Mouse (Mus musculus): ENCODE results near the gene Lima1.
"Not testable (repeated sequence)": the region's sequence is repeated elsewhere in the genome, so short reads cannot be mapped to it uniquely, and the experiment has no call there.

Gene Lima1

DNA sequence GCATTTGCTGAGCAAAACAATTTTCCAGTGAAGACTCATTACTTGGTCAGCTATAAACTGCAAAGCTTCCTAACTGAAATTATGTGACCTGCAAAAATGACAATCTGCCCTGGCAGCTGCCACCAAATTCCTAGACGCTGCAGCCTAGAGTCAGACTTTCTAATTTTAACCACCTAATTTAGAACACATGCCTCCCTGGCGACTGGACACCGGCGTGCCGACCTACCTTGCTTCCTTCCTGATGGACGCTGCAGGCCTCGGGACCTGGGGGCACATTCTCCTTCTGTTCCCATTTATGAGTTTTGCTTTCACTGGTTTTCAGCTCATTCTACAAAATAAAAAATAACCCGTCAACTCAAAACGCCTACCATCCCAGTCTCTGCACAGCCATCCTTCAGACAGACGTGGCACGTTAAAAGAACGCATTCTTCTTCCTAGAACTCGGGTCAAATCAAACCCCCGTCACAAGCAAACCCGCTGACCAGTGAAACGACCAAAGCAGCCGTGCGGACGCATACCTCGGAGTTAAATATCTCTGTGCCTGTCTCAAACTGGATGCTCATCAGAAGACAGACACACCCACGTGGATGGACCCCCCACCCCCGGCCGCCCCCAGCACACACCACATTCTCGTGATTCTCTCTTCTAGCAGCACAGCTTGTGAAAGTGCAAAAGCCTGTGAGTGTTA is 73.2 kb downstream of the Lima1 start:
- no peak for DNase-seq

DNA sequence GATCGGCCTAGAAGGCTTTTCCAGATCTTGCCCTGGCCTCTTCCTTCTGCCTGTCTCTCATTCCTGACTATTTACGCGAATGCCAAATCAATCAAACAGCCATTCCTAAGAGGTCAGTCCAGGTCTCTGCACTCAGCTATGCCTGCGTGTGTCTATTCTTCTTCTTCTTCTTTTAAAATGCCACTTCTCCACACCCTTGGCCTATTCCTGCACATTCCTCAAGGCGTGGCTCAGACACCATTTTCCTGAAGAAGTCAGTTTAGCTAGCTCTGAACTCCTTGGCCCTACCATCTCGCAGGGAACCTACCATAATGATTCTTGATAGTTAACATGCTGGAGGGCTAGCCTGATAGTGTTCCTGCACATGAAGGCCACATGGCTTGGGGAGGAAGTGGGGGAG is 75.5 kb downstream of the Lima1 start:
- DNase-seq = no peak

DNA sequence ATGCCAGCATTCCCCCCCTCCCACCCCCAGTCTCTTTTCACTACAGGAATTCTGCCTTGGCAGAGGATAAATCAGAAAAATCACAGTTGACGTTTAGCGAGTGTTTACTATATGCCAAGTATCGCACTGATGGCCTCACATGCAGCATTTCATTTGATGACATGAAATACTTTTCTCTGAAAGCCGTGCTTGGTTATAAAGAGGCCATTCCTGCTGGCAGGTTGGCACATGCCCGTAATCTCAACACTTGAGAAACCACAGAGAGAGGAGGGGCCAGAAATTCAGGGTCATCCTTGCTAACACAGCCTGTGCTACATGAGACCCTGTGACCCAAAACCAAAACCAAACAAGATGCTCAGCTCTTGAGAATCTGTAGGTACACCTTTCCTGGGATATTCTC is 77.4 kb downstream of the Lima1 start:
- DNase-seq = peak in 1 of 2 experiments; percentile 16

DNA sequence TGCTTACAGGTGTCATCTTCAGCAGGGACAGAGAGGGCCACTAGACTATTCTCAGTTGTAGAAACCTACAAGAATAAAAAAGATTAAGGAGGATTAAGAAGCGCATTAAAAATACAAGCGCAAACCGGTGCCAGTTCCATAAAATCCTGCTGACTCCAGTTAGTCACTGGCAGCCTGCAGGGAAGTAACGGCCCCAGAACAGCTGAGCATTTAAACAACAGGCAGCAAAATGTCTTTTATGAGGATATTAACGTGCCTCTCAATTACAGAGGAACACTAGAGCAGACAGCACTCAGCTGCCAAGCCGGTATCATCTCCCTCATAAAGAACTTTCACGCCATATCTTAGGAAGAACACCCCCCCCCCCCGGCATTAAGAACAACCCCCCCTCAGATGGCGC is 78.5 kb downstream of the Lima1 start:
- no peak for DNase-seq

DNA sequence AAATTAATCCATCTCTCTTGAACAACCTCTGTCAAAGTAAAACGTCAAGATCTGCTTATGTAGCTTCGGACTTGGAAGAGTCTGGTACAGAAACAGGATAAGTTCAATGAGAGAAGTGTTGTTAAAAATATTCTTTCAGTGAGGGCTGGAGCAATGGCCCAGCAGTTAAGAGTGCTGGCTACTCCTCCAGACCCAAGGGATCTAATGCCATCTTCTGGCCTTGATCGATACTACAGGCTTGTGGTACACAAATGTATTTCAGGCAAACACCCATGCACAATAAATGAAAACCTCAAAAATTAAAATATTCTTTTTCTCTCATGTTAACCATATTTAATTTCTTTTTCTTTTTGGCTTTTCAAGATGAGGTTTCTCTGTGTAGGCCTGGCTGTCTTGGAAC is 79.2 kb downstream of the Lima1 start:
- peak in 1 of 2 experiments; percentile 44 for DNase-seq

DNA sequence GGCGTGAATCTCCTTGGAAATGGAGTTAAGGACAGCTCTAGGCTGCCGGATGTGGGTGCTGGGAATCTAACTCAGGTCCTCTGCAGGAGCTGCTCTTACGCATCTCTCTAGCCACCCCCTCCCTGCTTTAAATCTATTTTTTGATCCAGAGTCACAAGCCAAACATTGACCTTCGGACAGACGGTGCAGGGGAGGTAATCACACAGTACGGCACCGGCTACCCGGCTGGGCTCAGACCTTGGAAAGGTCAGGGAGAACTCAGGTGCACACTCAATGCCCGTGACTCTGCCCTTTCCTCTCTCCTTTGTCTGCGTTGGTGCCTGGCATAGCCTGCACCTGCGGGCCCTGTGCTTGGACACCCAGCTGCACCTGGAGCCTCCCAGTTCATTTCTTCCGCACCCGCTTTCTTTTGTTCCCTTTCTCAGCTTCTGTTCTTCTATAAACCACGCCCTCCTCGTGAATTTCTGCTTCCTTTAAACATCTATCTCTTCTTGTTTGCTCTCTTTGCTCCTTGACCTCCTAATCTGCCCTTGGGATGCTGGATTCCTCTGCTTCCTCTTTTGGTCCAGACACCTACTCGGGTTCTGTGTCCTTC is 82.9 kb downstream of the Lima1 start:
- DNase-seq = no peak

DNA sequence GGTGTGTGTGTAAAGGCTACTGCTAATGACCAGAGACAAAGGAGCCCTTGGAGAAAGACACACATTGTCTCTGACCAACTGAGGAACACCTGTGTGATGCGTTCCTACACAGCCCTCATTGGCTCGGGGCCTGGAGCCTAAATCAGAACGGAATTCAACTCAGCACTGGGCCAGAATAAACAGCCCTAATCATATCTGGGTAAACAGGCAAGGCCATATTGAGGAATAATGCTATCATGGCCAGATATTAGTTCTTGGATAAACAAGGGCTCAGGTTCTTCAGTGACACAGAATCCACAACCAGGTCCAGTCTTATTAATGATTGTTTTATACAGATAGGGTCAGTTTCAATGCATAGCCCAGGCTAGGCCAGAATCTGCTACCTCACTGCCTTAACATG is 84.3 kb downstream of the Lima1 start:
- no peak for DNase-seq

DNA sequence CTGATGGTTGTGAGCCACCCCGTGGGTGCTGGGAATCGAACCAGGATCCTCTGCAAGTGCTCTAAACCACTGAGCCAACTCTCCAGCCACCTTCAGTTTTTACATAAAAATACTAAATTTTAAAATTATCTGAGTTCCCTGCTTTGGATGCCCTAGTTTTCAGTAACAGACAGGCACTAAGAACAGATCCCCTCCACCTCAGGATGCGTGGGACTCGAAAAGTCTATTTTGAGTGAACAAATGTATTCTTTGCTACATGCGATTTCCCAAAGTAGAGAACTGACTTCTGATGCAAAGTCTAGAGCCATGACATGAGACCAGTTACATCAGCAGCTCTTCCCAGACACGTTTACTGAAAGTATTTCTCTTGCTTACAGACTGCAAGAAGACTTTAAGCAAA is 84.8 kb downstream of the Lima1 start:
- DNase-seq = no peak

DNA sequence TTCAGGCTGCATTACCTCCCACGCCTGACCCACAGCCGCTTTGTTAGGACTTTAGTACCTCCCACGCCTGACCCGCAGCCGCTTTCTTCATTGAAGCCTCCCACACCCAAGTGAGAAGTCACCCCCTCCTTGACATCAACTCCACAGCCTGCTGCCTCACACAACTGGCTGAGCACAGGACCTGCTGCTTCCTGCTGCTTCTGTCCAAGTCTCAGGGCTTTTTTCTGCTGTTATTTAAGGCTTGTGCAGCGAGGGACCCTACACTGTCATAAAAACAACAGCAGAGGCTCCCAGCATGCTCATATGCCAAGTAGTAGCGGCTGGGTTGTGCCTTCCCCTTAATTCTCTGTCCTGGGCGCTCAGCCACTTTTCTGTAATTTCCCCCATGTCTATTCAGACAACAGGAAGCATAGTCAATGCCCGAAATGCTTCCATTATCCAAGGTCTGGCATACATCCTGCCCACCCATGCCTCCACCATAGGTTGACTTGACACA is 87.6 kb downstream of the Lima1 start:
- DNase-seq = peak; percentile 33 to 37

DNA sequence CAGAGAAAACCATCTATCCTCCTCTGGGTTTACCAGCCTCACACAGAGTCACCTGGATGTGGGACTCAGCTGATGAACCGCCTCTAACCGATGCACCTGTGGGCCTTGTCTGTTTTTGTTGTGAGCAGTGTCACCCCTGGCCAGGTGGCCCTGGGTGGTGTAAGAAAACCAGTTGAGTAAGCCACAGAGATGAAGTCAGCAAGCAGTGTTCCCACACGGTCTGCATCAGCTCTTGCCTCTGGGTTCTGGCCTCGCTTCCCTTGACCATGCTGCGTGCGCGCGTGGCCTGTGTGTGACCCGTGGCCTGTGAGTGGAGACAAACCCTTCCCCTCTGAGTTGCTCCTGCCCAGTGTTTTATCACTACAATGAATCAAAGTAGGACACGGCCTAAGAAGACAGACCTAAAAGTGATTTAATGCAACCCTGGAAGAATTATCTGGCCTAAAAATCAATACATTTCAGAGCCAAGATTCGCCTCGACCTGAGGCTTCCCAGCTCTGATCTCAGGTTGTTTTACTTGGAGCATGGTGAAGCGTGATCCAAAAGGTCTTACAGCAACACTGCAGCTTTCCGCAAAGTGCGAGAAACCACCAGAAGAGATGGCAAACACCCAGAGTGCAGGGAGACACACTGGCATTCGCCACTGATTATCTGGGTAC is 96.5 kb downstream of the Lima1 start:
- DNase-seq = no peak

DNA sequence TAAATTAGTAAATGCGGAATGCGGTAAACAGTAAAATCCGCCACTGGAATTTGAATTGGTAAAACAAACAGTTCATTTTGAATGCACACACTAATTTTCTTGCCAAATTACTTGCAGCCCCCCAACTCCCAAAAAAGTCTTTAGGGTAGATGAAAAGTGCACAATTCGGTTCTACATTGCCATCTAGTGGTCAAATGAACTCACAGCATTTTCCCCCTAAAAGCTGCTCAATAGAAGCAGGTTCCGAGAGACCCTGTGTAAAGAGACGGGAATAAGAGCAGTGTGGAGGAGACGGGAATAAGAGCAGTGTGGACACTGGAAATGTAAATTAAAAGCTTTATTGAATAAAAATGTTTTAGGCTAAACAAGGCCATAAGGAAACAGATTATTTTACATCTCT is 97.1 kb downstream of the Lima1 start:
- DNase-seq = peak in 1 of 2 experiments; percentile 29

DNA sequence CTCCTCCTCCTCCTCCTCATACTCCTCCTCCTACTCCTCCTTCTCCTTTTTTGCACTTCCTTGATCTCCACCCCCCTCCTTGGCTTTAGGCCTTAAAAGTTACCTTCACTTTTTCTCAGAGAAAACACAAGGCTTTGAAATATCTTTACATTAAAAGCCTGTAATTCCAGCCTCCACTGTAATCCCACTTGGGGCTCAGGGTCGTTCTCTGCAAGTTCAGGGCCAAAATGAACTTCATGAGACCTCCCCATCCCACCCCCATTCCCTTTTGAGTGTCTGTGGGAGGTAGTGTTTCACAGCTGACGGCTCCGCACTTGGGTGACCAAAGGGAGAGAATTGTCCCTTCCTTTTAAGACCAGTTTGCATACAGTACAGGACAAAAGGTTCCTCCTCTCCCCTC is 102.3 kb downstream of the Lima1 start:
- no peak for DNase-seq

DNA sequence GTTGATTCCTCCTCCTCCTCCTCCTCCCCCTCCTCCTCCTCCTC is 102.6 kb downstream of the Lima1 start, which contains the start of gene Cers5:
Gene Cers5, minus strand, starts transcription at position 5 of the 44 bp plus-strand sequence.
- not testable (repeated sequence) for DNase-seq

DNA sequence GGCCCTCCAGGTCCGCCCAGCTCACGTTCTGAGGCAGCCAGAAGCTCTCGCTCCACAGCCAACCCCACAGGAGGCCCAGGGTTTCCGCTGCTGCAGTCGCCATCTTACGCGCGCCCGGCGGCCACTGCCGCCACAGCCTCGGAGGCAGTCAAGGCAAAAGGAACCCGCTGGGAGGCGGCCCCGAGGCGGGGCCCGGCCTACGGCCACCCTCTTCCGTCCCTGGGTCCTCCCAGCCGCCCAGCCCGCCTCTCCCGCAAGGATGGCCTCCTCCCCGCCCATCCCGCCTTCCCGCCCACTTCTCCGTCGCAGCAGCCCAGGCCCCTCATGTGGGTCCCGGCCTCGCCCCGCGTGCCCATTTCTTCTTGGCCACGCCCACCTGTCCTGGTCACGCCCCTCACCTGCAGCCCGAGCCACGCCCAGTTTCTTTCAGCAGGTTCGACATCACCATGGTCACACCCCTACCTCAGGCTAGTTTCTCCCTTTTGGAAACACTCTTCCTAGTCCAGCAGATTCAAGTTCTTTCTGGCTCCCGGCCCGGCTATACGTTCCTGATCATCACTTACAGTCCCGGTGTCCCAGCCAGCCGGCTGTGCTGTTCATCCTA is 102.9 kb downstream of the Lima1 start:
- DNase-seq = peak; percentile 93 to 96

DNA sequence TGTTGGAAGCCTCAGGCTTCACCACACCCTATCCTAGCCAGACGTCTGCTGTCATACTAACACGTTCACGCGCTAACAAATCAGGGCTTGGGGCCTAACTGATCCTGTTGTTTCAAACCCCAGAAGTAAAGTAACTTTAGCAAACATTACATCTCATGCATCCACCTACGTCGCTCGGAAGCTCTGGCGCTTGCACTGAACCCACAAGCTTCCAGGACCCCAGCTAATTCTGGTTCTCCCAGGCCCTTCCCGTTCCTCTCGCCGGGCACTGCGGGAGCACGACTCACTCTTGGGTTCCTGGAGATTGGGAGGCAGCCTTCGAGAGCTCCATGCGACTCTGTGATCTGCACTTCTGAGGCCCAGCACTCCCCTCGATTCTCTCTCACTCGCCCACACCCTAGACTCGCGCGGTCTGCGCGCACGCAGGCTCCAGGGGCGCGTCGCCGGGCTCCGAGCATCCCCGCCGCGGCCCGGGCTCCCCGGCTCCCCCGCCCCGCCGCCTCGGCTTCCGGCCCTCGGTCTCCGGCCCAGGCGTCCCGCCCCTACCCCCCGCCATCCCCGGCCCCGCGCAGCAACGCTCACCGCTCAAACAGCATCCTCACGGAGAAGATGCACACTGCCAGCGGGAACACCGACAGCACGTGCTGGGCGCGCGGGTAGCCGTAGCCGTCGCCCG is 103.5 kb downstream of the Lima1 start:
- DNase-seq = no peak

DNA sequence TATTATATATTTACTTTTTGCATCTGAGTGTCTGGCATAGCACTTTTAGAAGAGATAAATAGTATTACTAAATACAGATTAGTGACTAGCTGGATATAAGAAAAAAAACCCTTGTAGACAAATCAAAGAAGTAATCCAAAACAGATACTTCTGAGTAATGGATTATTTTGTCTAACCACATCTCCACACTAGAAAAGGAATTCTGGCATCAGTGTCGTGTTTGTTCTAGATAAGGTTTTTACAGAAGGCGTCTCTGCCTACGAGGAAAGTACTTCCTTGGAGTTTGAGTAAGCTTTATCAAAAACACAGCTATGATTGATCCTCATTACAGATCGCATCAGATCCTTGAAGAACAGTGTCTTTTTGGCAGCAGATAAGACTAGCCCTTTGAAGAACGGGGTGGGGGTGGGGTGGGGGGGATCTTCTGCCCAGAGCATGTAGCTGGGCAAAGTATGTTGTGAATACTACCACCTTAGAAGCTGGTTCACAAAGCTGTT is 104.2 kb downstream of the Lima1 start:
- DNase-seq = no peak

DNA sequence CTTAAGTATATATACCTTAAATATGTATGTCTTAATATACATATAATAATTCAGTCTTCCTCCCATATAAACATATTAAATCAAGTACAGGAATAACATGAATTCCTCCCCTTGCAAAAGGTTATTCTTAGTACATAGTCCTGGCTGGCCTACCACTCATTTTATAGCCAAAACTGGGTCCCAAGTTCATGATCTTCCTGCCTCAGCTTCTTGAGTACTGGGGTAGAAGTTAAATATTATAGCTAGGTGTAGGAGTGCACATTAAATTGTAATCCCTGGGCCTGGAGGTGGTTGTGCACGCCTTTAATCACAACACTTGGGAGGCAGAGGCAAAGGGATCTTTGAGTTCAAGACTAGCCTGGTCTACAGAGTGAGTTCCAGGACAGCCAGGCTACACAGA is 106.5 kb downstream of the Lima1 start:
- DNase-seq = no peak

DNA sequence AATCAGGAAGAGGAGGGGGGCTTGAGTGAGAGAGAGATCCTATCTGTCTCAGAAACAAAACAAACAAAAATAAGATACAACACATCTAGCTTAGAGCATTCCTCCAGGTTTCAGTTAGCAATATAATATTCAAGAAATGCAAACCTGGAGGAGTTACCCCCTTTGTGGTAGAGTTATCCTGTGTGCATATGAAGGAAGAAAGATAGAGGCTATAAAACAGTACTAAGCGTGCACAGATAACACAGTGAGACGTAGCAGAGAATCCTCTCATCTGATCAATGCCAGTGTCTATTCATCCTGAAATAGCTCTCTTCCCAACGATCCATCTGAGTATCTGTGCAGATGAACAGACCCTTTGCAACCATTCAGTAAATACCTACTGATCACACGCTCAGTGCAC is 107.8 kb downstream of the Lima1 start:
- no peak for DNase-seq

DNA sequence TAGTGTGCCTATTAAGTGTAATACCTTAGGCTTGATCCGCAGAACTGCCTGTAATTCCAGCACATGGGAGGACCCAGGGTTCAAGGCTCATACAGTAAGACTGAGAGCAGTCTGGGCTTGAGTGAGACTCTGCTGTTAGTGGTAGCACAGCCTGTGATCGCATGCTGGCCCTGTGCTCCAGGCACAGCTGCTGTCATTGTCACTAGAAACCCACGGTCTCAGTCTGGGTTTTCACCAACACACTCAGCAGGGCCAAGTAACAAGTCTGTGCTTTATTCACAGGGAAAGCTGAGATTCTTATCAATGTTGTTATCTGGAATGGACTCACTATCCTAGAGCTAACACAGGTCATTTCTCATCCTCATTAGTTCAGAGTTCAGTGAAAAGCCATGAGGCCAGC is 121.1 kb downstream of the Lima1 start:
- DNase-seq = no peak

DNA sequence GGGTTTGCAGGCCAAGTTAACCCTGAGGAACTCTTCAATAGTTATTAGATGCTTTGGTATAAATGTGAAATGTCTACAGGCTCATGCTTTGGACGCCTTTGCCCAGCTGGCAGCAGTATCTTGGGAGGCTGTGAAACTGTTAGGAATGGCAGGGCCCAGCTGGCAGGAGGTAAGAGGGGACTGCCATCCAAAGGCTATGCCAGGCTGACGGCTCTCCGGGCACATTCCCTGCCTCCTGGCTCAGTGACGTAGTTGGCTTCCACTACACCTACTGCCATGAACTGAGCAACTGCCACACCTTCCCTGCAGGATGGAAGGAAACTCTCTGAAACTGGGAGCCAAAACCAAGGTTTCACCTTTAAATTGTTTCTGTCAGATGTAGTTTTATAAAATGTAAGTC is 135.0 kb downstream of the Lima1 start:
- no peak for DNase-seq

DNA sequence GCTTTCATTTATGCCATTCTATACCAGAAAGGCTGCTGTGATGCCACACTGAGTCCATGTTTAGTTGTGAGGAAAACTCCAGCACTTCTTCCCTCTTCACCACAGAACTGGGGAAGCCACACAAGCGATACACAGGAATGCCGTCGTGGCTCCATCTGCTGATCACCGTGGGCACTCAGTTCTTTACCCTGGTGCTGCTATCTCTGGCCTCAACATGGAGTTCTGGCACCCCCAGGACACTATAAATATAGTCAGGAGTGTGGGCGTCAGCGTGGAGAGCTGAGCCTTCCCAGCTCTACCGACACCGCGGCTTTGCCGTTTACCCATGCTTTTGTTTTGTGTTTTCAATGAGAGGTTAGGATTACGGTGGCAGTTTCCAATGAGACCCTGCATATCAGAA is 138.6 kb downstream of the Lima1 start:
- no peak for DNase-seq

DNA sequence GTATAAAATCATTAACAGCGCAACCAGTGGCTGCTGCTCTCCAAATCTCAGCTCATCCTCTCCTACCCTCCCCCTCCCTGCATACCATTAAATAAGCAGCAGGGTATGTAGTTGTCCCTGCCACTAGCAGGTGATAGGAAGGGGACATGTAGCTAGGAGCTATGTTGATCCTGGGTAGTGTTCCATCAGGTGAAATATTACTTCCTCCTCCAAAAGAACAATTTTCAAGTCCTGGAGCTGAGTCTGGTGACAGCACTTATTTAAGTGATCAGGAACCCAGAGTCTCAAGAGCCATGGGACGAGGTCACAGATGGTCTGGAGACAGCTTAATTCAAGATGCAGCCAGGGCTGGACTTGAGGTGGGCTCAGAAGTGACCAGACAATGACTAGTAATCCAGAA is 139.6 kb downstream of the Lima1 start:
- peak; percentile 98 to 100 for DNase-seq

DNA sequence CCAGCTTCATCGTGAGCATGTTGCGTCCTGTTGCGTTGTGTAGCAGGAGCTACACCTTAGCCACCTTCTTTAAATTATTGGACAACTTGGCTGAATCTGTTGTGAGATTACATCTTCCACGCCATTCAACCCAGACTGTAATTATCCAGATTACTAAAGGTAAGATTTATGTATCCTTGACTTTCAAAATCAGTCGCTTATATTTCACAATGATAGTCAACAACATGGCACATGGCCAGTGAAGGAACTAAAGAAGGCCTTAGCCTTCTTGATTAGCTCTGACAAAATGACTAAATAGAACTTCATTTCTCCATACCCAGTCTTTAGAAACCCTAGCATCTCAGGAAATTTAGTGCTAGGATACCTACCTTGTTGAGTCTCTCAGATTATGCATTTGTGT is 142.1 kb downstream of the Lima1 start:
- no peak for DNase-seq

DNA sequence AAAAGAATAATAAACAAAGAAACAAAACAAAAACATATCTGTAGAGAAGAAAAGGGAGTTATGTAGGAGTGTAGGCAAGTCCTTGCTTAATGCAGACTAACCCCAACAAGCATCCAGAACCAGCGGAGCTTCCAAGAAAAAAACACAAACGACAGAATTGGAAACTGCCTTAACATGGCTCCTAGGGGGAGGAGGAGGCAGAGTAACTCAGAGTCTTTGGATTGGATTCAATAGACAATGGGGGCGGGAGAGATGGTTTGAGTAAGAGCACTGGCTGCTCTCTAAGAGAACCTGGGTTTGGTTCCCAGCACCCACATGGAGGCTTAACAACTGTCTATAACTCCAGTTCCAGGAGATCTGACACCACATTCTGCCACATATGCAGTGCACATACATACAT is 143.6 kb downstream of the Lima1 start:
- no peak for DNase-seq

Measured in lung, postnatal 4 days (tissue).